Mouse (Mus musculus): Measurements from ENCODE around the gene Dnah17.

Gene Dnah17

GRCm38 (mm10) chr11:118142547-118143165 lies 12.2 kb upstream of the Dnah17 start:
- no peak for DNase-seq

- no peak for DNase-seq
Measured at GRCm38 (mm10) chr11:118140771-118141565, 10.5 kb upstream of the Dnah17 start.

DNA sequence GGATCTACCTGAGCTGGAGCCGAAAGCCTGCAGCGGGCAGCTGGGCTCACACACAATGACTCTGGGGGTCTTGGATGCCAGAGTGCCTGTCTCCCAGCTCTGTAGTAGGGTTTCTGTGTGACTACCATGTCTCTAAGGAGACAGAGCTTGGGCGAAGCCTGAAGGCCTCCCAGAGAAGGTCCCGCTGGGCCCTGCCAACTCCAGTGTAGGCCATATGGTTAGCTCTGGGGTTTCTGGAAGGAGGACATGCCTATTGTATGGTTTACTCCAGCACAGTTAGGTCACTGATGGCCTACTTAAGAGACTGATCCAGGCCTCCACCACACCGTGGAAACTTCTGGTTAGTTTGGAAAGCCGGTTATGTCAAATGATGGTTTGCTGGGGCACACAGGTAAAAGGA lies 7.9 kb upstream of the Dnah17 start:
- no peak for DNase-seq

- DNase-seq: no peak
Measured at GRCm38 (mm10) chr11:118136172-118136632, 5.8 kb upstream of the Dnah17 start.

- DNase-seq: peak; percentile 63
Measured at GRCm38 (mm10) chr11:118135271-118135670, 4.8 kb upstream of the Dnah17 start.

- no peak for DNase-seq
Measured at GRCm38 (mm10) chr11:118133752-118134169, 3.3 kb upstream of the Dnah17 start.

DNA sequence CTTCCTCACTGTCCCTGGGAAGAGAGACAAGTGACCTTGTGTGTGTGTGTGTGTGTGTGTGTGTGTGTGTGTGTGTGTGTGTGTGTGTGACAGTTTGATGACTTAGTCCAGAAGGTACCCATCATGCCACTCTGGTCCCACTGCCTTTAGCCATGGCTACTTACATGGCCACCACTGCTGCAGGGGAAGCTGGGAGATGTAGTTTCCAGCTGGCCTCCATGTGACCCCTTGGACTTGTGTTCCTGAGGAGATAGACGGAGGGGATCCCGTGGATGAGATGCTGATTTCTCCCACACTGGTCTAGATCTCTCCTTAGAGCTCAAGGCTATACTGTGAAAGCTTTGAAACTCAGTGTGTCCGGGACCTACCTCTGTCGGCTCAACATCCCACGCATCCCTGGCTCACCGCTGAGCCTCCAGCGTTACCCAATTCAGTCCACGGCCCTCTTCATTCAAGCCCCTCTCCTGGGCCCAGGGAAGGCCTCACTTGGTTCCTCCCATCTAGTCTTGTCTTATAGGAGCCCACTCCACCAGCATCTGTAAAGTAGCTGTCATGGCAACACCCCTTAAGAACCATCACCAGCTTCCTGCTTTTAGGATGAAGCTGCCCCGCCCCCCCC lies 2.8 kb upstream of the Dnah17 start:
- no peak for DNase-seq

- no peak for DNase-seq
Measured at GRCm38 (mm10) chr11:118132136-118132535, 1.7 kb upstream of the Dnah17 start.

- no peak for DNase-seq
Measured at GRCm38 (mm10) chr11:118129812-118130211, 622 bp downstream of the Dnah17 start.

- no peak for DNase-seq
Measured at GRCm38 (mm10) chr11:118121592-118121991, 8.8 kb downstream of the Dnah17 start.

GRCm38 (mm10) chr11:118118777-118119176 lies 11.7 kb downstream of the Dnah17 start:
- no peak for DNase-seq

- peak; percentile 64 for DNase-seq
Measured at GRCm38 (mm10) chr11:118114581-118115110, 15.8 kb downstream of the Dnah17 start.

DNA sequence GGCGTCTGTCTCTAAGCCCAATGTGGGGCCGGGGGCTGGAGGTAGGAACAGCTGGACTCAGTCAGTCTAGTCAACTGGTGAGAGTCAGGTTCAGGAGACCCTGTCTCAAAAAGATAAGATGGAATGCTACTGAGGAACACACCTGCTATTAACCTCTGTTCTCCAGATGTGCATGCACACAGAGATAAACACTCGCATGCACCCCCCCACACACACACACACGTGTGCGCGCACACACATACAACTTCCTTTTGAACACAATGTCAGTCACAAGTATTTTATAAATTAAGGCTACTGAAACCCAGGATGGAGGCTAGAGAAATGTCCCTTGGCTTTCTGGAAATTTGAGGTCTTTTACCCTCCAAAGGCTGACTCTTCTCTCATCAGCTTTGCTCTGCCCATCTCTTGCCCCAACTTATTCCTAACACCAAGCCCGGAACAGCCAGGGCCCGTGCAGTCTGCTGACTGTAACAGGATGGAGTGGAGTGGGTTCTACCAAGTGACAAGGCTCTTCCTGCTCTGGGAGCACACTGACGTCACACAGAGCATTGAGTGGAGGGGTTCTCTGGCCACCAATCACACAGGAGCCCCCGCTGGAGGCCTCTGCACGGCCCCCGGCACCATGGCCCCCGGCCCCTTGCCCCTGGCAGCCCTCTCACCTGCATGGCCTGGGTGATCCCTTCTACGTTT lies 16.8 kb downstream of the Dnah17 start:
- DNase-seq: peak; percentile 60

- DNase-seq: peak; percentile 90
Measured at GRCm38 (mm10) chr11:118104001-118104400, 26.4 kb downstream of the Dnah17 start.

GRCm38 (mm10) chr11:118103383-118103782 lies 27.1 kb downstream of the Dnah17 start:
- DNase-seq: no peak

- peak; percentile 92 for DNase-seq
Measured at GRCm38 (mm10) chr11:118102838-118103237, 27.6 kb downstream of the Dnah17 start.

DNA sequence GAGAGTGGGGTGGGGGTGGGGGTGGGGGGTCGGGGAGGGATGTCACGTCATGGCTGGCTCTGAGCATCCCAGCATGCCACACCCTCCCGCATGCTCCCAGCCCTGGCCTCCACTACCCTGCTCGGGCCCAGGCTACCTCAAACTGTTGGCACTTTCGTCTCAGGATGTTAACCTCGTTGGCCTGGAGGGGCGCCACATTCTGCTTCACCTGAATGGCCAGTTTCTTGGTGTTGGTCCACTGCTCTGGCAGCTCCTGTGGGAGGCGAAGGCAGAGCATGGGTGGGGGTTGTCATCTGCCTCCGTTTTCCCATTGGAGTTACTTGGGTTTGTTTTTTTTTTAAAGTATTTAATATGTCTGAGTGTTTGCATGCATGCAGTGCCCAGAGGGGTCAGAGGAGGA lies 29.3 kb downstream of the Dnah17 start:
- DNase-seq: no peak

- no peak for DNase-seq
Measured at GRCm38 (mm10) chr11:118096736-118097135, 33.7 kb downstream of the Dnah17 start.

- DNase-seq: no peak
Measured at GRCm38 (mm10) chr11:118095004-118095403, 35.4 kb downstream of the Dnah17 start.

DNA sequence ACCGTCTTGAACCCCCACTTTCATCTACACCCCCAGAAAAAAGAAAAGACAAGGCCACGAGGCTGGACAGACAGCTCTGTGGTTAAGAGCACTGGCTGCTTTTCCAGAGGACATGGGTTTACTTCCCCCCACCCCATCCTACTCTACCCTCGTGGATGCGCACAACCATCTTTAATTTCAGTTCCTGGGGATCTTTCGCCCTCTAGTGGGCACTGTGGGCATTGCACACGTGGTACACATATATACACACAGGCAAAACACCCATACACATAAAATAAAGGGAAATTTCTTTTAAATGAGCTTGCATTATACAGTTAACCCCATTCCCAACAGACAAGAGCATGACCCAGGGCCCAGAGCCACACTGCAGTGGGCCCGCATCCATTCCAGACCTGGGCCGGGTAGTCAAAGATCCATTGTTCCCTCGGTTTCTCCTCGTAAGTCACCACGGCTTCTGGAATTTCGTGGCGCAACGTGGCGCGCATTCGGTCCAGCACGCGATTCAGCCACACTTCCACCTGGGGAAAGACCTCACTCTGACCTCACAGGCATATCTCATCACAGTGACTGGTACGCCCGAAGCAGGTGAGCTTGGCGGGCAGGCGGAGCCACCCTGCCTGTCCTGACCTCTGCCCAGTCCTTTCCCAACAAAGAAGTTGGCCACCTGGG lies 39.3 kb downstream of the Dnah17 start:
- DNase-seq: no peak

- no peak for DNase-seq
Measured at GRCm38 (mm10) chr11:118088896-118089295, 41.5 kb downstream of the Dnah17 start.

DNA sequence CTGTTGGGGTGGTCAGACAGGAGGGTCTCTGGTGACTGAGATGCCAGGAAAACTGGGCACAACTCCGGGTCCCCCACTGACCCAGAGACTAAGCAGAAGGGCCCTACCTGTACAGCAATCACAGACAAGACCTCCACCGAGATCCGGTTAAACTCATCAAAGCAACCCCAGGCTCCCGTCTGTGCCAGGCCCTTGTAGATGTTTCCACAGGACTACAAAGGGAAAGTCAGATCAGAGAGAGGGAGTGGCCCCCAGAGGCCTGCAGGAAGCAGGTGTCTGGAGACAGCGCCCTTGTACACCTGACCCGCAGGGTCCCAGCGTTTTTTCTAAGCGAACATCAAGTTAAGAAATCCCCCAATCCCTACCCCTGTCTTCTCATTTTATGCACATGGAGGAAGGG lies 44.5 kb downstream of the Dnah17 start:
- peak; percentile 62 for DNase-seq

Data from thymus, postnatal 14 days (tissue).